Mouse (Mus musculus): Measurements from ENCODE around the gene 1700067K01Rik. TPM values are rescaled to one million over a fixed set of nuclear protein-coding genes. Genes with fewer than 3 reads are reported as not detected.

1700067K01Rik gene
- polyA plus RNA-seq, 1 experiment from 2014 or later = 0.55 TPM

GRCm38 (mm10) chr8:83996567-83997505 lies 4.5 kb upstream of the 1700067K01Rik start:
- Histone ChIP-seq H3K4me3 (ENCODE audit: low read length) (peak overlapping the region; percentile 80), H3K9ac (ENCODE audit: low read length) (peak overlapping the region; percentile 88), H3K4me1 (replicated peaks; ENCODE audit: control insufficient read depth, insufficient read depth, low read length) (peaks cover 26% of the 10 kb centered on the region), H3K4me2 (ENCODE audit: low read depth, low read length) (peak overlapping the region; percentile 92), H3K27ac (ENCODE audit: low read length) (peak overlapping the region; percentile 97), H3K36me3 (ENCODE audit: control insufficient read depth, insufficient read depth, low read length) (peaks cover 14% of the 10 kb centered on the region), H3K27me3 (ENCODE audit: control insufficient read depth, insufficient read depth, low read depth, low read length) (no peaks in the 10 kb centered on the region), H3K9me3 (ENCODE audit: control insufficient read depth, low read length) (no peaks in the 10 kb centered on the region)
- WGBS = under 1% methylated on average over 46 of the region's 103 CpGs
- ATAC-seq (ENCODE audit: low read depth) = peak; percentile 89

- peak within 1 kb of the TSS; percentile 92 for H3K4me2 ChIP-seq (ENCODE audit: low read depth, low read length)
- H3K27ac ChIP-seq (ENCODE audit: low read length) = peak within 1 kb of the TSS; percentile 97
- peaks cover 26% of the 10 kb centered on the region for H3K4me1 ChIP-seq (replicated peaks; ENCODE audit: control insufficient read depth, insufficient read depth, low read length)
- H3K9ac ChIP-seq (ENCODE audit: low read length) = peak within 1 kb of the TSS; percentile 88
- H3K4me3 ChIP-seq (ENCODE audit: low read length) = peak within 1 kb of the TSS; percentile 80
- WGBS = under 1% methylated on average over 54 of the region's 112 CpGs
- H3K27me3 ChIP-seq (ENCODE audit: control insufficient read depth, insufficient read depth, low read depth, low read length) = no peaks in the 10 kb centered on the region
- ATAC-seq (ENCODE audit: low read depth) = 0 out of 2 replicates have a peak, but pooled peaks have one; percentile 0
- no peaks in the 10 kb centered on the region for H3K9me3 ChIP-seq (ENCODE audit: control insufficient read depth, low read length)
- peaks cover 13% of the 10 kb centered on the region for H3K36me3 ChIP-seq (ENCODE audit: control insufficient read depth, insufficient read depth, low read length)
Measured at GRCm38 (mm10) chr8:83997511-83998141, 3.7 kb upstream of the 1700067K01Rik start, which contains the start of gene Samd1. Samd1 (plus strand) TSS chr8:83997672.

- Histone ChIP-seq H3K27ac (ENCODE audit: low read length) (peak overlapping the region; percentile 85), H3K4me3 (ENCODE audit: low read length) (peak overlapping the region; percentile 80), H3K4me1 (replicated peaks; ENCODE audit: control insufficient read depth, insufficient read depth, low read length) (peaks cover 26% of the 10 kb centered on the region), H3K27me3 (ENCODE audit: control insufficient read depth, insufficient read depth, low read depth, low read length) (no peaks in the 10 kb centered on the region), H3K36me3 (ENCODE audit: control insufficient read depth, insufficient read depth, low read length) (peaks cover 13% of the 10 kb centered on the region), H3K9me3 (ENCODE audit: control insufficient read depth, low read length) (no peaks in the 10 kb centered on the region), H3K4me2 (ENCODE audit: low read depth, low read length) (peak overlapping the region; percentile 92), H3K9ac (ENCODE audit: low read length) (peak overlapping the region; percentile 80)
- ATAC-seq (ENCODE audit: low read depth) = 0 out of 2 replicates have a peak, but pooled peaks have one; percentile 4
- WGBS = under 1% methylated on average over 47 of the region's 92 CpGs
Measured at GRCm38 (mm10) chr8:83998231-83999056, 2.9 kb upstream of the 1700067K01Rik start.

GRCm38 (mm10) chr8:83999057-83999705 lies 2.1 kb upstream of the 1700067K01Rik start:
- peak overlapping the region; percentile 92 for H3K4me2 ChIP-seq (ENCODE audit: low read depth, low read length)
- peaks cover 31% of the 10 kb centered on the region for H3K4me1 ChIP-seq (replicated peaks; ENCODE audit: control insufficient read depth, insufficient read depth, low read length)
- peaks cover 13% of the 10 kb centered on the region for H3K36me3 ChIP-seq (ENCODE audit: control insufficient read depth, insufficient read depth, low read length)
- ATAC-seq (ENCODE audit: low read depth) = no peak
- no peaks in the 10 kb centered on the region for H3K27me3 ChIP-seq (ENCODE audit: control insufficient read depth, insufficient read depth, low read depth, low read length)
- 49% methylated on average over 16 of the region's 16 CpGs for WGBS
- peak overlapping the region; percentile 80 for H3K9ac ChIP-seq (ENCODE audit: low read length)
- no peak overlapping the region; the same call in 1 of the 2 replicates for H3K27ac ChIP-seq (ENCODE audit: low read length)
- H3K9me3 ChIP-seq (ENCODE audit: control insufficient read depth, low read length) = no peaks in the 10 kb centered on the region
- peak overlapping the region; percentile 80 for H3K4me3 ChIP-seq (ENCODE audit: low read length)

GRCm38 (mm10) chr8:83999825-84000224 lies 1.5 kb upstream of the 1700067K01Rik start:
- WGBS = 86% methylated on average over 2 of the region's 2 CpGs
- no peak overlapping the region; the same call in 1 of the 2 replicates for H3K9ac ChIP-seq (ENCODE audit: low read length)
- no peaks in the 10 kb centered on the region for H3K27me3 ChIP-seq (ENCODE audit: control insufficient read depth, insufficient read depth, low read depth, low read length)
- H3K4me1 ChIP-seq (replicated peaks; ENCODE audit: control insufficient read depth, insufficient read depth, low read length) = peaks cover 34% of the 10 kb centered on the region
- ATAC-seq (ENCODE audit: low read depth) = no peak
- no peaks in the 10 kb centered on the region for H3K9me3 ChIP-seq (ENCODE audit: control insufficient read depth, low read length)
- H3K4me3 ChIP-seq (ENCODE audit: low read length) = 0 out of 2 replicates have a peak overlapping the region, but pooled peaks have one; percentile 3
- no peak overlapping the region for H3K4me2 ChIP-seq (ENCODE audit: low read depth, low read length)
- peaks cover 13% of the 10 kb centered on the region for H3K36me3 ChIP-seq (ENCODE audit: control insufficient read depth, insufficient read depth, low read length)
- H3K27ac ChIP-seq (ENCODE audit: low read length) = no peak overlapping the region

- H3K9me3 ChIP-seq (ENCODE audit: control insufficient read depth, low read length) = no peaks in the 10 kb centered on the region
- no peak for ATAC-seq (ENCODE audit: low read depth)
- H3K27me3 ChIP-seq (ENCODE audit: control insufficient read depth, insufficient read depth, low read depth, low read length) = no peaks in the 10 kb centered on the region
- no peak overlapping the region for H3K4me3 ChIP-seq (ENCODE audit: low read length)
- H3K4me1 ChIP-seq (replicated peaks; ENCODE audit: control insufficient read depth, insufficient read depth, low read length) = peaks cover 26% of the 10 kb centered on the region
- no peak overlapping the region for H3K27ac ChIP-seq (ENCODE audit: low read length)
- H3K4me2 ChIP-seq (ENCODE audit: low read depth, low read length) = no peak overlapping the region
- no peak overlapping the region for H3K9ac ChIP-seq (ENCODE audit: low read length)
- H3K36me3 ChIP-seq (ENCODE audit: control insufficient read depth, insufficient read depth, low read length) = peaks cover 13% of the 10 kb centered on the region
- 67% methylated on average over 12 of the region's 12 CpGs for WGBS
Measured at GRCm38 (mm10) chr8:84002957-84003611, 1.8 kb downstream of the 1700067K01Rik start.

GRCm38 (mm10) chr8:84003612-84004246 lies 2.4 kb downstream of the 1700067K01Rik start:
- H3K27ac ChIP-seq (ENCODE audit: low read length) = no peak overlapping the region; the same call in 1 of the 2 replicates
- H3K9me3 ChIP-seq (ENCODE audit: control insufficient read depth, low read length) = no peaks in the 10 kb centered on the region
- H3K4me3 ChIP-seq (ENCODE audit: low read length) = peak overlapping the region; percentile 69
- peak overlapping the region; percentile 94 for H3K4me2 ChIP-seq (ENCODE audit: low read depth, low read length)
- H3K36me3 ChIP-seq (ENCODE audit: control insufficient read depth, insufficient read depth, low read length) = peaks cover 13% of the 10 kb centered on the region
- H3K4me1 ChIP-seq (replicated peaks; ENCODE audit: control insufficient read depth, insufficient read depth, low read length) = peaks cover 25% of the 10 kb centered on the region
- H3K9ac ChIP-seq (ENCODE audit: low read length) = peak overlapping the region; percentile 74
- H3K27me3 ChIP-seq (ENCODE audit: control insufficient read depth, insufficient read depth, low read depth, low read length) = no peaks in the 10 kb centered on the region
- 67% methylated on average over 6 of the region's 6 CpGs for WGBS
- no peak for ATAC-seq (ENCODE audit: low read depth)

Measured in lung, embryonic 16.5 days (tissue).